Mouse (Mus musculus): ENCODE results near the gene Vmn1r163.
"Not testable (repeated sequence)": the region's sequence is repeated elsewhere in the genome, so short reads cannot be mapped to it uniquely, and the experiment has no call there.

DNA sequence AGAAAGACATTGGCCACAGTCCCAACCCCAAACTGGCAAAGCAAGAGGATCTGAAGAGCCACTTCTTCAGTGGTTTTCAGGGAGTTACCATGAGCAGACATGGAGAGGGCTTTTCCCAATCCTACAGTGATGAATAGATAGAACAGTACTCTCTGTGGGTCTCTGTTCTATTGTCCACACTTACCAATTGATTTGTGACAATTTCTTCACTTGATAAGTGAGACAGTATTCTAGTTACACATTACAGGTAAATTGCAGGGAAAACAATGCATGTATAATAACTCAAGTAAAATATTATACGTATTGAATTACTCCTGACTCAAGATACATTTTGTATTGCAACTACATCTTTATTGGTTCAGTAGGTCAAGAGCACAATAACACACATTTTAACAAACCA is 12.0 kb downstream of the Vmn1r163 start, which contains the start of gene Gm8720:
- not testable (repeated sequence) for TF ChIP-seq CTCF (IDR thresholded peaks at IDR 0.05; ENCODE audit: control insufficient read depth, insufficient read depth, insufficient read length); MAX (IDR thresholded peaks at IDR 0.05); USF1 (IDR thresholded peaks at IDR 0.05; ENCODE audit: low read depth); MYOG (IDR thresholded peaks at IDR 0.05; ENCODE audit: control insufficient read depth, extremely low read depth, insufficient read length); MYOD1 (IDR thresholded peaks at IDR 0.05; ENCODE audit: control insufficient read depth, insufficient read length, low read depth); CEBPB (IDR thresholded peaks at IDR 0.05; ENCODE audit: low read depth); FOSL1 (IDR thresholded peaks at IDR 0.05; ENCODE audit: insufficient read depth, low read length, poor library complexity, severe bottlenecking)
